Mouse (Mus musculus): ENCODE data around the gene Galnt9. TPM values are rescaled to one million over a fixed set of nuclear protein-coding genes. Genes with fewer than 3 reads are reported as not detected.

The Galnt9 gene
- polyA plus RNA-seq, 1 experiment from 2014 or later: 0.16 TPM

Small RNAs within 50 kb of the gene (microRNA-seq; reads per million reads assigned to microRNA genes)
- 5.3 reads per million, percentile 17 among the genes with 10 or more reads in this experiment for gene Mir7026

Other genes starting within 250 kb of the Galnt9 start
- 0.09 TPM in 1 of 2 replicates, not detected in the other for gene P2rx2, start 201.1 kb upstream of the Galnt9 start, polyA plus RNA-seq (2015; fragmentation: Nextera tagmentation; extraction: Ambion mirVana)
- gene Lrcol1, start 199.6 kb upstream of the Galnt9 start, polyA plus RNA-seq (2015; fragmentation: Nextera tagmentation; extraction: Ambion mirVana): not detected in 2 replicates
- gene Fbrsl1, start 95.9 kb upstream of the Galnt9 start, polyA plus RNA-seq (2015; fragmentation: Nextera tagmentation; extraction: Ambion mirVana): 4.1 and 4.9 TPM in 2 replicates
- 41.1 and 43.2 TPM in 2 replicates for gene Noc4l, start 109.1 kb downstream of the Galnt9 start, polyA plus RNA-seq (2015; fragmentation: Nextera tagmentation; extraction: Ambion mirVana)
- 11.1 and 11.3 TPM in 2 replicates for gene Ddx51, start 109.1 kb downstream of the Galnt9 start, polyA plus RNA-seq (2015; fragmentation: Nextera tagmentation; extraction: Ambion mirVana)
- 20.0 and 21.3 TPM in 2 replicates for gene Ep400, start 226.4 kb downstream of the Galnt9 start, polyA plus RNA-seq (2015; fragmentation: Nextera tagmentation; extraction: Ambion mirVana)
- gene Pus1, start 236.3 kb downstream of the Galnt9 start, polyA plus RNA-seq (2015; fragmentation: Nextera tagmentation; extraction: Ambion mirVana): 28.9 and 33.2 TPM in 2 replicates